Comparison of ENCODE assay signal across 11 mouse cellular contexts in the genomic region with DNA sequence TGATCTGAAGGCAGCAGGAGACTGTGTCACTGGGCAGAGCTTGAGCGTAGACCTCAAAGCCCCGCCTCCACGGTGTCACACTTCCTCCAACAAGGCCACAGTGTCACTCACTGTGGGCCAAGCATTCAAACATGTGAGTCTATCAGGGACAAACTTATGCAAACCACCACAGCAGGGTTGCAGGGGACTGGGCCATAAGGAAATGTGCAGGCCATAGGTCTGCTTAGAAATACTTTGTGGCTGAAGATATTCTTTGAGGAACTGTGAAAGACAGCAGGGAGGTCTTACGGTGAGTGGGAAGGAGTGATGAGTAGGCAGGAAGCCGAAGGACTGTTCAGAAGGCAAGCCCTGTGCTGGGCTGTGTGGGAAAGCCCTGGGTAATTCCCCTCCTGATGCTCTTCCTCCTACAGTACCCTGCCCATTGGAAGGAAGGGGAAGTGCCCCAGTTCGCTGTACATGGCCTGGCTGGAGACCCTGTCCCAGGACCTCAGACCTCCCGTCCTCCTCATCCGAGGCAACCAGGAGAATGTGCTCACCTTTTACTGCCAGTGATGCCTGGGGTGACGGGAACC. TPM values are rescaled to one million over a fixed set of nuclear protein-coding genes. Genes with fewer than 3 reads are reported as not detected.
DNase-seq lines count a peak whose midpoint lies in the region; ATAC-seq lines count a peak whose summit lies in the region.
"Had no signal": no experiment of that assay in that cellular context is flagged by ENCODE, and none has a peak within 500 bp of the region (broad histone marks: within the 10 kb centered on the region; RNA-seq: fewer than 3 reads in every experiment).

No protein-coding gene starts in this region.

- H3K9me3 ChIP-seq in kidney, embryonic 15.5 days (replicated peaks), result no peaks in the 10 kb centered on the region
- H3K9me3 ChIP-seq: neural tube, embryonic 13.5 days had no signal

- H3K9ac ChIP-seq in kidney, embryonic 15.5 days, result no peak overlapping the region
- H3K9ac ChIP-seq: neural tube, embryonic 13.5 days had no signal

- ATAC-seq in kidney, embryonic 15.5 days (replicated peaks; ENCODE audit: low FRiP score), result no peak
- ATAC-seq in hematopoietic stem cell, adult 5-6 weeks (replicated peaks in 1 of 2; ENCODE audit: insufficient read depth in 1 of 2, low FRiP score in 2 of 2, low TSS enrichment in 1 of 2, low read depth in 1 of 2, poor library complexity in 2 of 2, severe bottlenecking in 2 of 2), result peak; percentile 89 to 92
- ATAC-seq in erythroid progenitor cell, adult 5-6 weeks (replicated peaks; ENCODE audit: low FRiP score, poor library complexity, severe bottlenecking), result no peak
- ATAC-seq: Patski had no signal

- 0 out of 2 replicates have a peak, but pooled peaks cover 2% of the 10 kb centered on the region for H3K27me3 ChIP-seq in kidney, embryonic 15.5 days
- H3K27me3 ChIP-seq: neural tube, embryonic 13.5 days had no signal

- DNase-seq in kidney, adult 18-20 months, result peak; percentile 58
- peak; percentile 70 to 72 for DNase-seq in lung, postnatal 4 days
- peak; percentile 83 for DNase-seq in thymus, postnatal 14 days
- no peak for DNase-seq in testis, postnatal 14 days (ENCODE audit: low spot score)
- DNase-seq in ovary, postnatal 10 days (ENCODE audit: low spot score), result no peak

- H3K4me3 ChIP-seq in kidney, embryonic 15.5 days (replicated peaks), result no peak overlapping the region
- H3K4me3 ChIP-seq: erythroblast, embryonic 14.5 days; neural tube, embryonic 13.5 days had no signal

- H3K36me3 ChIP-seq in kidney, embryonic 15.5 days, result no peaks in the 10 kb centered on the region
- H3K36me3 ChIP-seq: neural tube, embryonic 13.5 days had no signal

- peaks cover 10% of the 10 kb centered on the region for H3K4me1 ChIP-seq in kidney, embryonic 15.5 days
- H3K4me1 ChIP-seq: neural tube, embryonic 13.5 days had no signal

- 89% methylated on average over 9 of the region's 9 CpGs for WGBS in kidney, embryonic 15.5 days

- no peak overlapping the region for H3K4me2 ChIP-seq in kidney, embryonic 15.5 days
- H3K4me2 ChIP-seq: neural tube, embryonic 13.5 days had no signal

- no peak overlapping the region for H3K27ac ChIP-seq in kidney, embryonic 15.5 days
- H3K27ac ChIP-seq: neural tube, embryonic 13.5 days had no signal

RNA-seq across cellular contexts. Expression of a gene that starts 20.7 kb away (rescaled TPM):
- polyA plus RNA-seq in kidney, embryonic 15.5 days (2015; fragmentation: Nextera tagmentation; extraction: Ambion mirVana), result 66.7 and 70.0 TPM in 2 replicates
- total RNA-seq in hematopoietic stem cell, adult 5-6 weeks (2017), result 74.5 and 93.6 TPM in 2 replicates
- total RNA-seq in erythroid progenitor cell, adult 5-6 weeks (2015; ENCODE audit: low replicate concordance), result 54.1 and 64.2 TPM in 2 replicates
- 27.3 and 59.2 TPM in 2 replicates for total RNA-seq in erythroid progenitor cell, adult 5-6 weeks (2017; ENCODE audit: low replicate concordance)

RNA-seq across cellular contexts. Expression of a gene that starts 36.5 kb away (rescaled TPM):
- 6.1 and 6.4 TPM in 2 replicates for polyA plus RNA-seq in kidney, embryonic 15.5 days (2015; fragmentation: Nextera tagmentation; extraction: Ambion mirVana)
- not detected in 2 replicates for total RNA-seq in hematopoietic stem cell, adult 5-6 weeks (2017)
- total RNA-seq in erythroid progenitor cell, adult 5-6 weeks (2015; ENCODE audit: low replicate concordance), result 0.84 and 4.0 TPM in 2 replicates
- 0.90 TPM in 1 of 2 replicates, not detected in the other for total RNA-seq in erythroid progenitor cell, adult 5-6 weeks (2017; ENCODE audit: low replicate concordance)
- polyA plus RNA-seq: erythroblast, embryonic 14.5 days had no signal

Comparison
In these comparisons a context has a peak if more than half of its experiments do, and no peak if none do; other contexts are left out.
1. DNase-seq: peak in kidney, adult 18-20 months (single experiment), lung, postnatal 4 days (2 of 2) and thymus, postnatal 14 days (single experiment); none in testis, postnatal 14 days (single experiment) and ovary, postnatal 10 days (single experiment).
2. ATAC-seq: peak in hematopoietic stem cell, adult 5-6 weeks (2 of 2); none in kidney, embryonic 15.5 days (single experiment) and erythroid progenitor cell, adult 5-6 weeks (single experiment).